Mouse (Mus musculus) forebrain, embryonic 11.5 days (tissue): ENCODE data around the gene Tlk2. TPM values are rescaled to one million over a fixed set of nuclear protein-coding genes. Genes with fewer than 3 reads are reported as not detected.

ENCODE experiments used
- ATAC-seq: fragments of 200-750 bp; cut with Nextera tagmentation; replicated peaks from 2 replicates; pipeline ENCODE4 v1.8.0; 2017; ENCODE audit warnings: moderate TSS enrichment; ENCODE audit not compliant: low FRiP score
- DNase-seq: peaks from one replicate; pipeline ENCODE4 v3.0.0-alpha.2; 2017; ENCODE audit warnings: low spot score
- H3K27ac ChIP-seq: fragments of 300-500 bp; sonication (generic); 2 replicates; pipeline ENCODE4 v1.5.1; 2014; ENCODE audit warnings: low read depth, low read length
- H3K27me3 ChIP-seq: fragments of 300-500 bp; sonication (generic); 2 replicates; pipeline ENCODE4 v1.6.1; 2014; ENCODE audit warnings: mild to moderate bottlenecking, low read length, mixed read lengths; ENCODE audit not compliant: control insufficient read depth, insufficient read depth
- H3K36me3 ChIP-seq: fragments of 300-500 bp; sonication (generic); 2 replicates; pipeline ENCODE4 v1.6.1; 2014; ENCODE audit warnings: mild to moderate bottlenecking, low read length, moderate library complexity, mixed read lengths; ENCODE audit not compliant: control insufficient read depth, insufficient read depth
- H3K4me1 ChIP-seq: fragments of 300-500 bp; sonication (generic); replicated peaks from 2 replicates; pipeline ENCODE4 v1.6.1; 2014; ENCODE audit warnings: low read length, mixed read lengths; ENCODE audit not compliant: control insufficient read depth, insufficient read depth
- H3K4me2 ChIP-seq: fragments of 300-500 bp; sonication (generic); 2 replicates; pipeline ENCODE4 v1.6.1; 2014; ENCODE audit warnings: low read depth, mild to moderate bottlenecking, low read length, moderate library complexity, mixed read lengths; ENCODE audit not compliant: severe bottlenecking
- H3K4me3 ChIP-seq: fragments of 300-500 bp; sonication (generic); 2 replicates; pipeline ENCODE4 v1.5.1; 2014; ENCODE audit warnings: low read depth, low read length
- H3K9ac ChIP-seq: fragments of 300-500 bp; sonication (generic); 2 replicates; pipeline ENCODE4 v1.6.1; 2014; ENCODE audit warnings: low read length
- H3K9me3 ChIP-seq: fragments of 300-500 bp; sonication (generic); 2 replicates; pipeline ENCODE4 v1.6.1; 2016; ENCODE audit warnings: low read length, mixed read lengths; ENCODE audit not compliant: control insufficient read depth
- WGBS: fragments of 180-500 bp; shearing (Covaris S2); extraction: QIAGEN DNeasy Blood & Tissue Kit; methylation state at CpG from one replicate; pipeline ENCODE4 v1.1.7; 2014; 5-methylcytosine and 5-hydroxymethylcytosine counted together
- polyA plus RNA-seq: library from polyadenylated mRNA; unstranded; fragments of >200 nt; fragmentation: Nextera tagmentation; extraction: Ambion mirVana; gene quantifications from 2 replicates; pipeline ENCODE4 v1.2.1, GENCODE M21; 2014

Gene Tlk2
- polyA plus RNA-seq, 1 experiment from 2014 or later, result 27.5 TPM

GRCm38 (mm10) chr11:105146593-105146992, 32.0 kb upstream of the Tlk2 start, which contains the start of gene Gm10842:
Gene Gm10842 (plus strand): TSS chr11:105146893.
- H3K9me3 ChIP-seq, result no peaks in the 10 kb centered on the region
- ATAC-seq (no peak), DNase-seq (no peak)
- WGBS, result 68% methylated on average over 3 of the region's 3 CpGs
- no peaks in the 10 kb centered on the region for H3K27me3 ChIP-seq
- no peaks in the 10 kb centered on the region for H3K36me3 ChIP-seq
- H3K4me1 ChIP-seq, result 0 out of 2 replicates have a peak, but pooled peaks cover 2% of the 10 kb centered on the region
- H3K27ac ChIP-seq, result no peak within 1 kb of the TSS
- H3K9ac ChIP-seq, result no peak within 1 kb of the TSS
- no peak within 1 kb of the TSS for H3K4me3 ChIP-seq
- no peak within 1 kb of the TSS for H3K4me2 ChIP-seq

DNA sequence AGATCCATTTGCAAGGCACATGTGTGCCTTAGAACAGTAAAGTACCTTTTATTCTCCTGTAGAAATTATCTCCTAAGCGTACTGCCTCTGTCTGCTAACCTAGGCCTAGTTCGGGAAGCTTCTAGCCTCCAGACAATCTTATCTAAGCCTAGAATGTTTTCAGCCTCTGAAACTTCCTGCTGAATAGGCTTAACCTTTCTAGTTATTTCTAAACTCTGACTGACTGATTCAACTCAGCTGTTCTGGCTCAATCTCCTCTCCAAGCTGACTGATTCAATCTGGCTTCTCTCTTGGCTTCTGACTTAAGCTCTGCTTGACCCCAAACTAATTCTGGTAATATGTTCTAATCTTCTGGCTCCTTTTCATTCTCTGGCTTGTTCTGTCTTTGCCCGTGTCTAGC, 29.3 kb upstream of the Tlk2 start:
- Histone ChIP-seq H3K9me3 (no peaks in the 10 kb centered on the region), H3K27ac (no peak overlapping the region), H3K4me2 (no peak overlapping the region), H3K4me1 (peaks cover 2% of the 10 kb centered on the region; the same call in 1 of the 2 replicates), H3K27me3 (no peaks in the 10 kb centered on the region), H3K9ac (no peak overlapping the region), H3K36me3 (no peaks in the 10 kb centered on the region), H3K4me3 (no peak overlapping the region)
- WGBS, result 85% methylated on average over 3 of the region's 3 CpGs
- DNase-seq (no peak), ATAC-seq (no peak)

DNA sequence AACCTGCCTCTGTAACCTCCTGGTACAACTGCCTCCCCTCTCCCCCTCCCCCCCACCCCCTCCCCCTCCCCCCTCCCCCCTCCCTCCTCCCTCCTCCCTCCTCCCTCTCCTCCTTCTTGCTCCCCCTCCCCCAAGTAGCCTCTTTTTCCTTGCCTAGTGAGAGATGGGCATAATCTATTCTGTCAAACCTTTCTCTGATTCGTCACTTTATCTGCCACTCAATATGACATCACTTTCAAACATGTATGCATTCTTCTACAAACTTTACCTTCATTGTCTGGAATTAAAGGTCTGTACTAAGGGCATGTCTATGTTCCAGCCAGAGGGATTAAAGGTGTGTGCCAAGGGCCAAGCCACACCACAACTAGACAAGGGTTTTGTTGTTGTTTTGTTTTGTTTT, 28.8 kb upstream of the Tlk2 start:
- DNase-seq, result no peak
- ATAC-seq, result no peak
- Histone ChIP-seq H3K27ac (no peak overlapping the region), H3K4me3 (no peak overlapping the region), H3K27me3 (no peaks in the 10 kb centered on the region), H3K9me3 (no peaks in the 10 kb centered on the region), H3K9ac (no peak overlapping the region), H3K4me2 (no peak overlapping the region), H3K4me1 (peaks cover 2% of the 10 kb centered on the region; the same call in 1 of the 2 replicates), H3K36me3 (no peaks in the 10 kb centered on the region)
- WGBS, result 100% methylated on average over 1 of the region's 1 CpGs

DNA sequence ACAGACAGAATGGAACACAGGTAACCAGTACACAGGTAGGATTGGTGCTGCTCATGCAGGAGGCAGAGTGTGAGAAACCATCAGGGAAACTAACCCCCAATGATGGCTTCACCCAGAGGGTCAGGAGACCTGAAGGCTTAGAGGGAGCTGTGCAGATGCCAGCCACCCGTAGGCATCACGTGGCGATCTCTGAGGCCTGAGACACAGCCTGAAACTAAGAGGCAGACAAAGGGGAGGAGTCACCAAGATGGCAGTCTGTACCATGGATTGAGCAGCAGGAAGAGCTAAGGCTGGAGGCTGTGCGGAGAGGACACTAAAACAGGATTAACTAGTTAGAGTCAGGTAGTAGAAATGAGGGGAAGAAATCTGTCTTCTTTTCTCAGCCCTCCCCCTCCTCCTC, 27.9 kb upstream of the Tlk2 start:
- Histone ChIP-seq H3K9me3 (no peaks in the 10 kb centered on the region), H3K36me3 (no peaks in the 10 kb centered on the region), H3K9ac (no peak overlapping the region), H3K4me2 (no peak overlapping the region), H3K27ac (no peak overlapping the region), H3K4me1 (peaks cover 2% of the 10 kb centered on the region; the same call in 1 of the 2 replicates), H3K4me3 (no peak overlapping the region), H3K27me3 (no peaks in the 10 kb centered on the region)
- ATAC-seq (no peak), DNase-seq (peak; percentile 33)
- 69% methylated on average over 4 of the region's 4 CpGs for WGBS

DNA sequence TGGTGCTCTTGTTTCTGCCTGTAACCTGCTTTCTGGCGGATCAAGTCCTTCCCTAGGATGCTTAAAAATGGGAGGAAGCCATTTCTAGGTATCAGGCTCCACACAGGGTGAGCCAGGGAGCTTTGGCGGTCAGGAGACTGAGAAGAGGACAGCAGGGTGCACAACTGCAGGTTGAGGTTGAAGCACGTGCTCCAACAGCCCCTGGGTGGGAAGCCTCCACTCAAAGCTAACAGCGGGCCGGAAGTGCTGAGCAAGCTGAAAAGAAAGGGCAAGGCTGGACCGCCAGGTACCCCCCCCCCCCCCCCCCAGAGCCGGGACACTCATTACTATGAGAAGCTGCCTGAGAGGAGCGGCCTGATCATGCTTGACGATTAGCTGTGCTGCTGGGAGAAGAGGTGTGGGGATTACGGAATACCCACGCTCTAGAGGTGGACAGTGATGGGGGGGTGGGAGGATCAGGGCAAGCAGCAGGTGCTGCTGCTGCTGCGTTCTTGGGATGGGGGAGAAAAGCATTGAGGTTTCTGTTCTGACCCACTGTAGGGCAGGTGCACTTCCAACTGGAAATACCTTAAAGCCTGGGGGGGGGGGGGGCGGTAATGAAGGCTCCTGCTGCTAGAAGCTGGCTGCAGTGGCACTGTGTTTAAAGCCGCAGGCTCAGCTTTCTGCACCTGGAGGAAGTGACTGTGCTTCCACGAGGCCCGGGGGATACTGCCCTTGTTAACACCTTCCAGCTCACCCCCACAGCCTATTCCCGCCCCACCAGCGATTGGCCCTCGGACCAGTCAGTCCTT, 27.2 kb upstream of the Tlk2 start:
- peak; percentile 51 for DNase-seq
- Histone ChIP-seq H3K4me1 (peaks cover 2% of the 10 kb centered on the region; the same call in 1 of the 2 replicates), H3K9me3 (no peaks in the 10 kb centered on the region), H3K36me3 (no peaks in the 10 kb centered on the region), H3K4me3 (no peak overlapping the region), H3K27ac (no peak overlapping the region), H3K27me3 (no peaks in the 10 kb centered on the region), H3K4me2 (no peak overlapping the region), H3K9ac (no peak overlapping the region)
- no peak for ATAC-seq
- 25% methylated on average over 17 of the region's 19 CpGs for WGBS

DNA sequence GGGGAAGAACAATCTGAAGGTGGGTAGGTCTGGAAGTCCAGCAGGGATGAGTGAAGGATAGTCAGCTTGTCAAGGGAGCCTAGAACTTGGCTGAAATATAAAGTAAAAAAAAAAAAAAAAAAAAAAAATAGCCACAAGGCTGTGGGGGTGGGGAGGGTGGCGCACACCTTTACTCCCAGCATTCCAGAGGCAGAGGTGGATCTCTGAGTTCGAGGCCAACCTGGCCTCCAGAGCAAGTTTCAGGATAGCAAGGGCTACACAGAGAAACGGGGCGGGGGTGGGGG, 26.6 kb upstream of the Tlk2 start:
- ATAC-seq (no peak), DNase-seq (no peak)
- H3K4me2 ChIP-seq, result no peak overlapping the region

GRCm38 (mm10) chr11:105152357-105152899, 26.2 kb upstream of the Tlk2 start:
- no peak overlapping the region for H3K4me3 ChIP-seq
- no peak overlapping the region for H3K27ac ChIP-seq
- H3K4me1 ChIP-seq, result peaks cover 2% of the 10 kb centered on the region; the same call in 1 of the 2 replicates
- H3K27me3 ChIP-seq, result no peaks in the 10 kb centered on the region
- DNase-seq, result no peak
- WGBS, result 81% methylated on average over 11 of the region's 11 CpGs
- H3K9ac ChIP-seq, result no peak overlapping the region
- H3K4me2 ChIP-seq, result no peak overlapping the region
- H3K9me3 ChIP-seq, result no peaks in the 10 kb centered on the region
- ATAC-seq, result no peak
- no peaks in the 10 kb centered on the region for H3K36me3 ChIP-seq

More for the DNA sequence above, 26.6 kb upstream of the Tlk2 start:
- H3K9ac ChIP-seq, result no peak overlapping the region
- no peaks in the 10 kb centered on the region for H3K36me3 ChIP-seq
- peaks cover 2% of the 10 kb centered on the region; the same call in 1 of the 2 replicates for H3K4me1 ChIP-seq
- no peaks in the 10 kb centered on the region for H3K27me3 ChIP-seq
- H3K27ac ChIP-seq, result no peak overlapping the region
- WGBS, result 80% methylated on average over 1 of the region's 4 CpGs
- no peaks in the 10 kb centered on the region for H3K9me3 ChIP-seq
- no peak overlapping the region for H3K4me3 ChIP-seq

GRCm38 (mm10) chr11:105153068-105153833, 25.4 kb upstream of the Tlk2 start:
- 45% methylated on average over 12 of the region's 12 CpGs for WGBS
- H3K27me3 ChIP-seq, result no peaks in the 10 kb centered on the region
- no peak overlapping the region for H3K9ac ChIP-seq
- H3K4me2 ChIP-seq, result no peak overlapping the region
- no peak overlapping the region for H3K4me3 ChIP-seq
- peak; percentile 52 for DNase-seq
- no peak overlapping the region for H3K27ac ChIP-seq
- H3K4me1 ChIP-seq, result peaks cover 2% of the 10 kb centered on the region; the same call in 1 of the 2 replicates
- ATAC-seq, result peak; percentile 39; the same call in 1 of the 2 replicates
- no peaks in the 10 kb centered on the region for H3K36me3 ChIP-seq
- H3K9me3 ChIP-seq, result no peaks in the 10 kb centered on the region
